Mouse (Mus musculus): ENCODE results near the gene Cyth4.

Cyth4 gene

DNA sequence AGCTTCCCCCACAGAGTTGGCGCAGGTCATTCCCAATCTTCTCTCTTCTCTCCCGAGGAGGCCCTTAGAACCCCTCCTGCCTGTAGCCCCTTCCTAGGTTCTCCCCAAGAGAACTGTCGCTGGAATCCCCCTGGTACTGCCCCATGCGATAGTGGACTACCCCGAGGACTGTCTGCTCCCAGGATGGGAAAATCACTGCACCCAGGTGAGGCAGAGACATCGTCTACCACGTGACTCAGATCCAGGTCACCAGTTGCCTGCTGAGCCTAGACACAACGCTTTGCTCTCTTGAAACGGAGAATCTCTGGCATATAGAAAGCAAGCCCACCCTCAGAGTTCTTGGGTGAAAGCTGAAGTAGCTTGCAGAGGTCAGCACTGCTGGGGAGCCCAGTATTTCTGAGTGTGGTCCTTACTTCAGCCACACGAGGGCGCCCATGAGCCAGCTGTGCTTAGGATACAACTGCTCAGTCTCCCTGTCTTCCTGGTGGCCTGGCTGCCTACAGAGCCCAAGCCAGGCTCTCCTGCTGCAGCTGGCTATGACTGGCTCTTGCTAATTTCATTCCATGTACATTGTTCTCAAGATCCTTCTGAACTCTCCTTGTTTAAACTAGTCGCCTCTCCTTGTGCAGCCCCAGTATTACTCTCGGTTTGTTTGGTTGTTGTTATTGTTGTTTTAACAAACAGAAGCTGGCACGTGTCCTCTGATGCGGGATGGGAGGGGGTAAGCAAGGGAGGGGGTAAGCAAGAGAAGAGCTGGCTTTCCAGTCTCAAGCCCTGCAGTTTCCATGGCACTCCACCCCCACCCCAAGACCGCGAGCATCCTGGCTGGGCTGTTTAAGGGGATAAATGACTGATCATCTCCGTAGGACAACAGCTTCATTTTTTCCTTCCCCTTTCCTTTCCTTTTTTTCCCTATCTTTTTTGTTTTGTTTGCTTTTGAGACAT, 9.5 kb upstream of the Cyth4 start:
- peak; percentile 67 for DNase-seq (ENCODE audit: low spot score)

DNA sequence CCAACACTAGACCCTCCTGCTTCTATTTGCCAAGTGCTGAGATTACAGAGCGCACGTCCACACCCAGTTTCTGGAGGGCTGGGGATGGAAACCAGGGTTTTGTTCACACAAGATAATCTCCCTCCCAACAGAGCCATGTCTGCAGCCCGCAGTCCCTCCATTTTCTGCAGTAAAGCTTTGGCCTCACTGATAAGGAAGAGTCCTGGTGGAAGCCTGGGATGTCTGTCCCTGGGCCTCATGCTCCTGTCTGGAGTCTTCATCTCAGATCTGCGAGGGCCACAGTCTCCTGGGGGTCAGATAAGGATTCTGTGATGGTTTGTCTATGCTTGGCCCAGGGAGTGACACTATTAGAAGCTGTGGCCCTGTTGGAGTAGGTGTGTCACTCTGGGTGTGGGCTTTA, 8.8 kb upstream of the Cyth4 start:
- DNase-seq (ENCODE audit: low spot score) = no peak

GRCm38 (mm10) chr15:78588900-78589299, 7.9 kb upstream of the Cyth4 start:
- no peak for DNase-seq (ENCODE audit: low spot score)

- DNase-seq (ENCODE audit: low spot score) = no peak
These were observed 6.9 kb upstream of the Cyth4 start for GRCm38 (mm10) chr15:78589936-78590335.

DNA sequence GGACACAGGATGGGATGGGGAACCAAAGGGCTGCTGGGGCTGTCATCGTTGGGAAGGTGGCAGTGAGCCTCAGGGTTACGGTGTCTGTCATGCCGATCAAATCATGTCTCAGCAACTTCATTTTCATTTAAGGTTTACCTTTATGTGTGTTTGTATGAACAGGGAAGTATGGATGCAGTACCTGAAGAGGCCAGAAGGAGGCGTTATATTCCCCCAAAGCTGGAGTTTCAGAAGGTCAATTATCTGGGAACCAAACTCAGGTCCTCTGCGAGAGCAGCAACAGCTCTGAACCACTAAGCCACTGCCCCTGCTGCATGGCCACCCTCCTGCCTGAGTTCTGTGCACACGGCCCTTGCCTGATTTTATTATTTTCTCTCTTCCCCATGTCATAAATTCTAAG, 6.1 kb upstream of the Cyth4 start:
- DNase-seq (ENCODE audit: low spot score) = no peak

DNA sequence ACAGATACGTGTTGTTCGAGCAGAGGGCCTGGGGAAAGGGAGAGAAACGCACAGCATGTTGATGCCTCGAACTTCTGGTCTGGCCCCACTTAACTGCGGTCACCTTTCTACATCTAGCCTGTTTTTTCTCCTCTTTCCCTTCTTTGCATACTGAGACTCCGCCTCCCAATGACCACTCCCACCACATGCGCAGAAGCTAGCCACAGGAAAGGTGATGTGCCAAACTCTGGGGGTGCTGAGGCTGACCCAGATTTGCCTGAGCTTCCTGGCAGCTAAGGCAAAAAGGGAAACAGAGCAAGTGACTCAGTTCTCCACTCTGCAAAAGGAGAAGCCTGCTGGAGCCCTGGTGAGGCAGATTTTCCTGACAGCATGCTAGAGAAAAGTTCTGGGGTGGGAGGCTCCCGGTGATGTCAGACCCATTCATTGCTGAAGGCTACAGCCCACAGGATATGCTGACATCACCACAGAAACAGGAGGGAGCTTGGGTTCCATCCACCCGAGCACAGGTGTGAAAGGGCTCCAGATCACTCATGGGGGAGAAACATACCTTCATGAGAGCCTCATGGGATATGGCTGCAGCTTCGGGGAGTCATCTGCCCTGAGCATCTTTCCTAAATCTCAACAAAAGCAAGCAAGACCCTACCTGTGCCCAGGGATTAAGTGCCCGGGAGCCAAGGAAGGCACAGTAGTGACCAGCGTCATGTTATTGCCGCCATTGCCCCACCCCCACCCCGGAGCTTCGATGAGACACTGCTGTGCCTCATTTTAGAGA, 5.0 kb upstream of the Cyth4 start:
- no peak for DNase-seq (ENCODE audit: low spot score)

GRCm38 (mm10) chr15:78592452-78592968, 4.3 kb upstream of the Cyth4 start:
- DNase-seq (ENCODE audit: low spot score) = no peak

DNA sequence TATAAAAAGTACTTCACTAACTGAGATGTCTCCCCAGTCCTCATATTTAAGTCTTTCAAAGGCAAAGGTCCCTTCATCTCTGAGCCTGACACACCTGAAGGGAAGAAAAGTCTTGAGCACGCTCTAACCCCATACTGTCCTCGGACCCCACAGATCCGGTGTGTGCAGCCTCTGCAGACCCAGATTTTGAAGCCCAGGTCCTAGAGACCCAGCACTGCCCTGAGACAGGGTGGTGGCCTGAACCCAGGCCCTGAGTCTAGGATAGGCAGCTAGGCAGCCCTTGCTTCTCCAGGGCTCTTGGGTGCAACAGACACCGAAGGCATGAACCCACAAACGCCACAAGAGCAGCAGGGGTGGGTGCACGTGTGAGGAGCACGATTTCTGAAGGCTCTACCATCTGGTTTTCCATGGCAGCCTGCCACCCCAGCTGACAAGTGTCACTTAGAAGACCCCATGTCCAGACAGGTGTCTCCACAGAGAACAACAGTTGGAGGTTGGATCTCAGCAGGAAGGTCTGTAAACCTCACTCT, 2.9 kb upstream of the Cyth4 start:
- no peak for DNase-seq (ENCODE audit: low spot score)

GRCm38 (mm10) chr15:78594831-78595230, 2.0 kb upstream of the Cyth4 start:
- no peak for DNase-seq (ENCODE audit: low spot score)

DNA sequence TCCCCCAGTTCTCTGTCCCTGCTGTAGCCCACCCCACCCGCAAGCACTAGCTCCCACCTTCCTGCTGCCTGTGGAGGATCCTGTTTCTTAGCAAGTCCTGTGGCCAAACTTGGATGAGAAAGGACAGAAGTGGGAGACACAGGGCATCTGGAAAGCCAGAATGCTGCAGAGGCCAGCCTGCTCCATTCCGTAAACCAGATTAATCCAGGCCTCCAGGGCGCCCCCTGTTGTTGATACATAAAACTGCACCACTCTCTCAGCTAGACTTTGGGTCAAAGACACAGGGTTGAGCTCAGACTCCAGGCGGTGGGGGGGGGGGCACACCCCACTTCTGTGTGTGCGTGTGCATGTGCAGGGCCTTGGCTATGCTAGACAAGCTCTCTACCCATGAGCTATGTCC, 1.4 kb upstream of the Cyth4 start:
- DNase-seq (ENCODE audit: low spot score) = no peak

- DNase-seq (ENCODE audit: low spot score) = no peak
These were observed 343 bp upstream of the Cyth4 start for GRCm38 (mm10) chr15:78596504-78596903.

DNA sequence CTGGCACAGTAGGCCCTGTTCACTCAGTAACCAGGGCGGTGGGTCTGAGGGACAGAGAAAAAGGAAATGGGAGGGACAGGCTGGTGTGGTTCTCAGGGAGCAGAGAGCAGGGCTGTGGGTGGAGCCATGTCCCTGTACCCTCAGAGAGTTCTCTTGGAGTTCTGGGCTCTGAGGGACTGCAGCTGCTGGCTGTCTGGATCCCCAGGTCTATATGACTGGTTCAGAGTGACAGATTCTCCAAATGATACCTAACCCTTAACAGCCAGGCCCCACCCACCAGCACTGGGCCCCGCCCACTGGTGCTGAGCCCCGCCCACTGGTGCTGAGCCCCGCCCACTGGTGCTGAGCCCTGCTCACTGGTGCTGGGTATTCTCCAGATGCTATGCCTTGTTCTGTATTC, 882 bp downstream of the Cyth4 start:
- DNase-seq (ENCODE audit: low spot score) = no peak

DNA sequence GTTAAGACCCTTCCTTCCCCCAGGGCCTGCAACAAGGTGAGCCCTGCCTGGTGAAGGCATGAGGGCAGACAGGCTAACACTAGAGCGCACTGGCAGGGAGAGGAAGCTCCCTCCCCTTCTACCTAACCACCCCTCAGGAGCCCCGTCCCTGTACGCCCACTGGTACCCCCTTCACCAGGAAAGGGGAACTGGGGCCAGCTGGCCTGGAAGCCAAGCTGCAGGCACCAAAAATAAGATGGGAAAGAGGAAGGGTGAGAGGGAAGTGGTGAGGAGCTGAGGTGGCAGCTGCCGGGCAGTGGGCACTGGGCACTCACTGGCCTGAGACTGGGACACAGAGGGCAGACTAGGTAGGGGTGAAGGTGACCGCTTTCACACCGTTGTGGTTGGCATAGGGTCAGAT, 2.3 kb downstream of the Cyth4 start:
- no peak for DNase-seq (ENCODE audit: low spot score)

- DNase-seq (ENCODE audit: low spot score) = no peak
These were observed 2.8 kb downstream of the Cyth4 start for GRCm38 (mm10) chr15:78599529-78600193.

- no peak for DNase-seq (ENCODE audit: low spot score)
These were observed 4.3 kb downstream of the Cyth4 start for GRCm38 (mm10) chr15:78601180-78601579.

DNA sequence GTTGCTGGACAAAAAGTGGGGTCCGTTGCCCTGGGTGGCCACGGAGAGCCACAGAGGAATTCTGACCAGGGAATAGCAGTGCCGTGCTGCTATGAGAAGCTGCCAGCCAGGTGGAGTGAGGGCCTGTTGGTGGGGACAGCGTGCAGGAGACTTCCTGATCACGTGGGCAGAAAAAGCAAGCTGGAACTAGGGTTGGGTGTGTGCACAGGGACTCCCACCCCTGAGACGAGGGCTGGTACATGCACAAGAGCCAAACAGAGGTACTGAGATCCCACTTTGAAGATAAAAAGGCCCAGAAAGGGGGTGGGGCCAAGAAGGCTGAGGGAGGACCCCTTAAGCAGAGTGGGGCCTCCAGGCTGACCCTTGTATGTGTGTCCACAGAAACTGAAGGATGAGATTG, 7.4 kb downstream of the Cyth4 start:
- DNase-seq (ENCODE audit: low spot score) = no peak

- DNase-seq (ENCODE audit: low spot score) = no peak
These were observed 8.5 kb downstream of the Cyth4 start for GRCm38 (mm10) chr15:78605371-78605791.

DNA sequence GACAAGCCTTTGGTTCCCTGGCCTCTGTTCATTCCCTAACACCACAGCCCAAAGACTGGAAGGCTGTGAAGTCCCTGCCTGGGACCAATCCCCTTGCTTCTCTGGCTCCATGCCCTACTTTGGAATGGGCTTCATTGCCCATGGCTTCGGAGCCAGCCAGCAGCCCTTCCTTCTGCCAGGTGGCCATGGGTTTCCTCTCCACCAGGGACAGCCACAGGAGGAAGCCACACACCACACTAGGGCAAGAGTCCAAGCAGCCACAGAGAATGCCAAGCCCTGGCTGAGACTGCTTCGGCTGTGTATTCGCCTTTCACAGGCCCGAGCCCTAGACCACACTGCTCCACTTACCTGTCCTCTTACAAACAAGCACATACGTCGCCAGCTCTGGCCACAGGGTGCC, 9.2 kb downstream of the Cyth4 start:
- no peak for DNase-seq (ENCODE audit: low spot score)

GRCm38 (mm10) chr15:78607463-78607862, 10.6 kb downstream of the Cyth4 start:
- DNase-seq (ENCODE audit: low spot score) = no peak

DNA sequence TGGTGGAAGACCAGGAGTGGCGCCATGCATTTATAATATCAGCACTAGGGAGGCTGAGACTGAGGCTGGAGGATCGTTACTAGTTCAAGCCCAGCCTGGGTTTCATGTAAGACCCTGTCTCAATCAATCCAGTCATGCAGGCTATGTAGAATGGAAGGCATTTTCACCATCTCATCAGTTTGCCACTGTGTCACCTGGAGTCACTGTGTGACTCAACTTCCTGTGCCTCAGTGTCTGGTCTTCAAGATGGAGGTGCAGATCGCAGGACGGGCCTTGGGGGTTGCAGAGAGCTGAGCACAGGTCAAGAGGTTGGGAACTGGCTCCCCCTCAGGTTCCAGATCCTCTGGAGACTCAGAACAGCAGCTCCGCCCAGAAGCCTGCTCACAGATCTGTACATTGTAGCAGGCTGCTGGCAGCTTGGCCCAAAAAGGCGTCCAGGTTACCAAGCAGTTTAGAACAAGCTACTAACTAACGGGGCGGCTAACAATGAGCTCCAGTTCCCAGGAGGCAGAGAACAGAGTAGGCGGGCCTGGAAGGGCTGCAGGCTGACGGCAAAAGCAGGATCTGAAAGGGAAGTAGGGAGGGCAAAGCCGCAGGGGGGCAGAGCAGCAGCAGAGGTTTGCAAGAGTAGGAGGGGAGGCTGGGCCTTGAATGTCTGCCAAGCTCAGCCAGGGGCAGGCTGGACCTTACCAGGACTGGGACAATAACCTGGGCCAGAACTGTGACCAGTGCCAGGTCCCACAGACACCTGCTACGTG, 14.0 kb downstream of the Cyth4 start:
- no peak for DNase-seq (ENCODE audit: low spot score)

- DNase-seq (ENCODE audit: low spot score) = no peak
These were observed 17.7 kb downstream of the Cyth4 start for GRCm38 (mm10) chr15:78614536-78614935.

Measured in c-Kit-positive CD71-positive TER-119-positive erythroid progenitor cells, embryonic 14.5 days (primary cell).